Mouse (Mus musculus) myocyte (in vitro differentiated cells): ENCODE measurements around the gene Eef1akmt1.

Source experiments
- E2F4 ChIP-seq: IDR thresholded peaks from one replicate; pipeline ENCODE4 v1.6.1; 2011; ENCODE audit warnings: mild to moderate bottlenecking, control low read depth, moderate library complexity; ENCODE audit not compliant: insufficient read depth
- POLR2A ChIP-seq: IDR thresholded peaks from one replicate; pipeline ENCODE4 v1.6.1; 2011; ENCODE audit warnings: low read depth, mild to moderate bottlenecking, control low read depth, moderate library complexity; ENCODE audit not compliant: insufficient read length
- POLR2AphosphoS2 ChIP-seq: IDR thresholded peaks from one replicate; pipeline ENCODE4 v1.6.1; 2011; ENCODE audit warnings: low read depth, control low read depth; ENCODE audit not compliant: insufficient read length
- SRF ChIP-seq: IDR thresholded peaks from one replicate; pipeline ENCODE4 v1.6.1; 2011; ENCODE audit warnings: low read depth; ENCODE audit not compliant: control insufficient read depth, insufficient read length
- USF1 ChIP-seq: IDR thresholded peaks from one replicate; pipeline ENCODE4 v1.6.1; 2011; ENCODE audit warnings: low read depth, mild to moderate bottlenecking, control low read depth, moderate library complexity

DNA sequence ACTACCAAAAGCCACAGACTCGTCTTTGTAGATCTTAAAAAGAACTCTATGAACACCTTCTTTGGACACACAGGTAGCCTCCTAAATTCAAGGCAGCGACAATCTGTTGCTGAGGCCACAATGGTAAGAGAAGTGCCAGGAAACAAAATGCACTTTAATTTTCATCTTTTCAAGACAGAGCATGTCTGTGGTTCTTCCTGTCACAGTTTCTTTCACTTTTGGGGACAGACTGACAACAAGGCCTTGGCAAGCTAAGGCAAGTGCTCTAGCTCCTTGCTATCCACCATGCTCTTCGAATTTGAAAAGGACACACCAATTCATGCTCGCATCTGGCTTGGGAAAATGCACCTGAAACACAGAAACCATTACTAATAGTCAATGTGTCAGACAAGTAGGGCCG is 21.9 kb upstream of the Eef1akmt1 start:
- TF ChIP-seq SRF (no peak), POLR2AphosphoS2 (no peak), E2F4 (no peak), POLR2A (no peak), USF1 (no peak)
